Mouse (Mus musculus) forebrain, postnatal 0 days (tissue): ENCODE measurements at regions not wholly inside any gene's neighbourhood (a gene's known extent, or its start where the extent isn't known, plus 50 kb on each side); places are given as distances from the start of the nearest gene placed in this dataset.
A peak's percentile ranks its signal among the peaks of the same experiment; 100 is the strongest.

Experiments used
- ATAC-seq: fragments of 200-750 bp; cut with Nextera tagmentation; 2 replicates; pipeline ENCODE4 v1.8.0; 2017; ENCODE audit warnings: mild to moderate bottlenecking, moderate library complexity
- DNase-seq: peaks from one replicate; pipeline ENCODE4 v3.0.0-alpha.2; 2015
- H3K27ac ChIP-seq: fragments of 300-500 bp; sonication (generic); 2 replicates; pipeline ENCODE4 v1.5.1; 2014; ENCODE audit warnings: low read depth, mild to moderate bottlenecking, antibody characterized with exemption, low read length, moderate library complexity, mixed read lengths
- H3K27me3 ChIP-seq: fragments of 300-500 bp; sonication (generic); 2 replicates; pipeline ENCODE4 v1.6.1; 2014; ENCODE audit warnings: mild to moderate bottlenecking, low read length, mixed read lengths; ENCODE audit not compliant: insufficient read depth
- H3K36me3 ChIP-seq: fragments of 300-500 bp; sonication (generic); 2 replicates; pipeline ENCODE4 v1.6.1; 2014; ENCODE audit warnings: mild to moderate bottlenecking, moderate library complexity; ENCODE audit not compliant: insufficient read depth
- H3K4me1 ChIP-seq: fragments of 300-500 bp; sonication (generic); 2 replicates; pipeline ENCODE4 v1.6.1; 2014; ENCODE audit warnings: antibody characterized with exemption; ENCODE audit not compliant: insufficient read depth
- H3K4me2 ChIP-seq: fragments of 300-500 bp; sonication (generic); 2 replicates; pipeline ENCODE4 v1.6.1; 2014; ENCODE audit warnings: low read depth, mild to moderate bottlenecking, moderate library complexity
- H3K4me3 ChIP-seq: fragments of 300-500 bp; sonication (generic); 2 replicates; pipeline ENCODE4 v1.5.1; 2014; ENCODE audit warnings: low read depth, low read length, mixed read lengths
- H3K9ac ChIP-seq: fragments of 300-500 bp; sonication (generic); 2 replicates; pipeline ENCODE4 v1.6.1; 2014; ENCODE audit warnings: mild to moderate bottlenecking
- H3K9me3 ChIP-seq: fragments of 300-500 bp; sonication (generic); 2 replicates; pipeline ENCODE4 v1.6.1; 2016; ENCODE audit warnings: low read length
- CTCF ChIP-seq: sonication (generic); IDR thresholded peaks from 2 replicates; pipeline ENCODE4 v1.5.1; 2016; ENCODE audit warnings: antibody characterized with exemption, control low read depth, low read depth
- WGBS: fragments of 180-500 bp; shearing (Covaris S2); extraction: QIAGEN DNeasy Blood & Tissue Kit; methylation state at CpG from one replicate; pipeline ENCODE4 v1.1.7; 2014; 5-methylcytosine and 5-hydroxymethylcytosine counted together

GRCm38 (mm10) chr4:80002738-80003635, 830.9 kb upstream of the Tyrp1 start:
- no peaks in the 10 kb centered on the region for H3K36me3 ChIP-seq
- TF ChIP-seq CTCF: no peak
- WGBS: 80% methylated on average over 14 of the region's 14 CpGs

GRCm38 (mm10) chr4:80003636-80004365, 830.1 kb upstream of the Tyrp1 start:
- TF ChIP-seq CTCF: no peak
- no peaks in the 10 kb centered on the region for H3K27me3 ChIP-seq
- DNase-seq (no peak), ATAC-seq (peak; percentile 89)
- no peaks in the 10 kb centered on the region for H3K4me1 ChIP-seq
- no peak overlapping the region for H3K4me3 ChIP-seq
- no peak overlapping the region for H3K9ac ChIP-seq
- no peak overlapping the region for H3K27ac ChIP-seq
- 89% methylated on average over 13 of the region's 13 CpGs for WGBS
- no peaks in the 10 kb centered on the region for H3K9me3 ChIP-seq
- no peak overlapping the region for H3K4me2 ChIP-seq
- no peaks in the 10 kb centered on the region for H3K36me3 ChIP-seq

More at GRCm38 (mm10) chr4:80002738-80003635, 830.9 kb upstream of the Tyrp1 start:
- Histone ChIP-seq H3K9ac (no peak overlapping the region), H3K27me3 (no peaks in the 10 kb centered on the region), H3K4me3 (no peak overlapping the region), H3K4me2 (no peak overlapping the region), H3K9me3 (no peaks in the 10 kb centered on the region), H3K4me1 (no peaks in the 10 kb centered on the region), H3K27ac (no peak overlapping the region)
- no peak for DNase-seq
- ATAC-seq: peak; percentile 100

- no peak overlapping the region for H3K4me3 ChIP-seq
- no peak overlapping the region for H3K27ac ChIP-seq
- H3K4me1 ChIP-seq: no peaks in the 10 kb centered on the region
- ATAC-seq (no peak), DNase-seq (no peak)
- TF ChIP-seq CTCF: no peak
- H3K9ac ChIP-seq: no peak overlapping the region
- H3K9me3 ChIP-seq: no peaks in the 10 kb centered on the region
- H3K4me2 ChIP-seq: no peak overlapping the region
- H3K27me3 ChIP-seq: no peaks in the 10 kb centered on the region
- no peaks in the 10 kb centered on the region for H3K36me3 ChIP-seq
- WGBS: 94% methylated on average over 4 of the region's 4 CpGs
Measured at GRCm38 (mm10) chr4:80004366-80004700, 829.6 kb upstream of the Tyrp1 start.

- Histone ChIP-seq H3K4me3 (no peak overlapping the region), H3K4me1 (no peaks in the 10 kb centered on the region), H3K4me2 (no peak overlapping the region), H3K36me3 (no peaks in the 10 kb centered on the region), H3K27ac (no peak overlapping the region), H3K27me3 (no peaks in the 10 kb centered on the region), H3K9ac (no peak overlapping the region), H3K9me3 (no peaks in the 10 kb centered on the region)
- ATAC-seq (no peak), DNase-seq (no peak)
- no peak for TF ChIP-seq CTCF
- WGBS: 95% methylated on average over 4 of the region's 4 CpGs
Measured at GRCm38 (mm10) chr4:80004788-80005187, 829.1 kb upstream of the Tyrp1 start.

- Histone ChIP-seq H3K9me3 (no peaks in the 10 kb centered on the region), H3K4me3 (no peak overlapping the region), H3K27ac (no peak overlapping the region), H3K36me3 (no peaks in the 10 kb centered on the region), H3K9ac (no peak overlapping the region), H3K4me1 (no peaks in the 10 kb centered on the region), H3K4me2 (no peak overlapping the region), H3K27me3 (no peaks in the 10 kb centered on the region)
- no peak for TF ChIP-seq CTCF
- no peak for ATAC-seq
- 63% methylated on average over 3 of the region's 3 CpGs for WGBS
- no peak for DNase-seq
Measured at GRCm38 (mm10) chr4:80027876-80028275, 806.0 kb upstream of the Tyrp1 start.

GRCm38 (mm10) chr4:80047956-80048355, 786.0 kb upstream of the Tyrp1 start:
- Histone ChIP-seq H3K36me3 (no peaks in the 10 kb centered on the region), H3K4me3 (no peak overlapping the region), H3K4me2 (no peak overlapping the region), H3K9me3 (no peaks in the 10 kb centered on the region), H3K4me1 (no peaks in the 10 kb centered on the region), H3K9ac (no peak overlapping the region), H3K27ac (no peak overlapping the region), H3K27me3 (no peaks in the 10 kb centered on the region)
- DNase-seq (peak; percentile 77), ATAC-seq (peak; percentile 92)
- no peak for TF ChIP-seq CTCF
- WGBS: 57% methylated on average over 6 of the region's 6 CpGs
